Mouse (Mus musculus): ENCODE measurements around the gene Gm28308. TPM values are rescaled to one million over a fixed set of nuclear protein-coding genes. Genes with fewer than 3 reads are reported as not detected.

Gene Gm28308
- polyA plus RNA-seq, 2 experiments: not detected

GRCm38 (mm10) chr6:52259811-52260261 lies 46.7 kb upstream of the Gm28308 start:
- H3K9me3 ChIP-seq (ENCODE audit: control insufficient read depth, low read length): no peaks in the 10 kb centered on the region
- H3K9ac ChIP-seq (replicated peaks): no peak overlapping the region
- 2% methylated on average over 39 of the region's 39 CpGs for WGBS (ENCODE audit: insufficient replicate concordance)
- H3K36me3 ChIP-seq (replicated peaks; ENCODE audit: control insufficient read depth, insufficient read depth, low read depth): no peaks in the 10 kb centered on the region
- no peaks in the 10 kb centered on the region for H3K4me1 ChIP-seq (replicated peaks; ENCODE audit: control insufficient read depth in 2 of 2, insufficient read depth in 2 of 2, low read length in 1 of 2)
- no peak overlapping the region for H3K27ac ChIP-seq
- H3K27me3 ChIP-seq (ENCODE audit: control insufficient read depth, insufficient read depth, low read length): peaks cover 96% of the 10 kb centered on the region
- H3K4me2 ChIP-seq (ENCODE audit: low read depth): peak overlapping the region; percentile 50; the same call in 1 of the 2 replicates
- no peak for ATAC-seq (ENCODE audit: insufficient read depth)
- H3K4me3 ChIP-seq (ENCODE audit: insufficient read depth in 1 of 2, low read depth in 2 of 2, low read length in 2 of 2): peak overlapping the region in 1 of 2 experiments; percentile 47; a peak in 1 of 4 replicates
- TF ChIP-seq EP300 (IDR thresholded peaks at IDR 0.05; ENCODE audit: low read depth): no peak
- DNase-seq (ENCODE audit: low read depth in 3 of 3, low spot score in 3 of 3): no peak

- ATAC-seq (ENCODE audit: insufficient read depth) (no peak), DNase-seq (ENCODE audit: low read depth in 3 of 3, low spot score in 3 of 3) (no peak)
- Histone ChIP-seq H3K36me3 (replicated peaks; ENCODE audit: control insufficient read depth, insufficient read depth, low read depth) (no peaks in the 10 kb centered on the region), H3K4me3 (ENCODE audit: insufficient read depth in 1 of 2, low read depth in 2 of 2, low read length in 2 of 2) (no peak overlapping the region), H3K9ac (replicated peaks) (no peak overlapping the region), H3K9me3 (ENCODE audit: control insufficient read depth, low read length) (no peaks in the 10 kb centered on the region), H3K4me1 (replicated peaks; ENCODE audit: control insufficient read depth in 2 of 2, insufficient read depth in 2 of 2, low read length in 1 of 2) (no peaks in the 10 kb centered on the region), H3K27ac (no peak overlapping the region), H3K4me2 (ENCODE audit: low read depth) (no peak overlapping the region), H3K27me3 (ENCODE audit: control insufficient read depth, insufficient read depth, low read length) (peaks cover 93% of the 10 kb centered on the region)
- TF ChIP-seq EP300 (IDR thresholded peaks at IDR 0.05; ENCODE audit: low read depth) (no peak), CTCF (IDR thresholded peaks at IDR 0.05; ENCODE audit: low read depth) (no peak)
- 1% methylated on average over 25 of the region's 25 CpGs for WGBS (ENCODE audit: insufficient replicate concordance)
Measured at GRCm38 (mm10) chr6:52259081-52259790, 46.1 kb upstream of the Gm28308 start.

GRCm38 (mm10) chr6:52256956-52257355 lies 43.8 kb upstream of the Gm28308 start:
- Histone ChIP-seq H3K4me3 (ENCODE audit: insufficient read depth in 1 of 2, low read depth in 2 of 2, low read length in 2 of 2) (no peak overlapping the region), H3K9ac (replicated peaks) (no peak overlapping the region), H3K9me3 (ENCODE audit: control insufficient read depth, low read length) (no peaks in the 10 kb centered on the region), H3K36me3 (replicated peaks; ENCODE audit: control insufficient read depth, insufficient read depth, low read depth) (no peaks in the 10 kb centered on the region), H3K4me2 (ENCODE audit: low read depth) (no peak overlapping the region), H3K27me3 (ENCODE audit: control insufficient read depth, insufficient read depth, low read length) (peaks cover 93% of the 10 kb centered on the region), H3K27ac (no peak overlapping the region), H3K4me1 (replicated peaks; ENCODE audit: control insufficient read depth in 2 of 2, insufficient read depth in 2 of 2, low read length in 1 of 2) (no peaks in the 10 kb centered on the region)
- under 1% methylated on average over 6 of the region's 6 CpGs for WGBS (ENCODE audit: insufficient replicate concordance)
- peak; percentile 57 for TF ChIP-seq CTCF (IDR thresholded peaks at IDR 0.05; ENCODE audit: low read depth)
- no peak for TF ChIP-seq EP300 (IDR thresholded peaks at IDR 0.05; ENCODE audit: low read depth)
- DNase-seq (ENCODE audit: low read depth in 3 of 3, low spot score in 3 of 3): peak; percentile 31 to 35 (median 32)
- ATAC-seq (ENCODE audit: insufficient read depth): no peak

GRCm38 (mm10) chr6:52253511-52254500 lies 40.7 kb upstream of the Gm28308 start:
- Histone ChIP-seq H3K4me3 (ENCODE audit: insufficient read depth in 1 of 2, low read depth in 2 of 2, low read length in 2 of 2) (no peak overlapping the region), H3K36me3 (replicated peaks; ENCODE audit: control insufficient read depth, insufficient read depth, low read depth) (no peaks in the 10 kb centered on the region), H3K27me3 (ENCODE audit: control insufficient read depth, insufficient read depth, low read length) (peaks cover 91% of the 10 kb centered on the region), H3K9ac (replicated peaks) (no peak overlapping the region), H3K4me1 (replicated peaks; ENCODE audit: control insufficient read depth in 2 of 2, insufficient read depth in 2 of 2, low read length in 1 of 2) (no peaks in the 10 kb centered on the region), H3K9me3 (ENCODE audit: control insufficient read depth, low read length) (no peaks in the 10 kb centered on the region), H3K27ac (no peak overlapping the region), H3K4me2 (ENCODE audit: low read depth) (no peak overlapping the region)
- no peak for TF ChIP-seq EP300 (IDR thresholded peaks at IDR 0.05; ENCODE audit: low read depth)
- TF ChIP-seq CTCF (IDR thresholded peaks at IDR 0.05; ENCODE audit: low read depth): no peak
- no peak for DNase-seq (ENCODE audit: low read depth in 3 of 3, low spot score in 3 of 3)
- 2% methylated on average over 59 of the region's 59 CpGs for WGBS (ENCODE audit: insufficient replicate concordance)
- no peak for ATAC-seq (ENCODE audit: insufficient read depth)

Data from liver, embryonic 14.5 days (tissue).